Mouse (Mus musculus) heart, adult 9 months (tissue): ENCODE data around the gene Mrgprg.

Source experiments
- DNase-seq, 2 experiments: peaks; one replicate each; pipeline ENCODE4 v3.0.0; 2022; ENCODE audit warnings: low spot score in 2 of 2

Gene Mrgprg

GRCm38 (mm10) chr7:143755357-143756124, 11.3 kb downstream of the Mrgprg start:
- DNase-seq = no peak

- DNase-seq = peak in 1 of 2 experiments; percentile 41
Observed at GRCm38 (mm10) chr7:143753990-143754715, 12.6 kb downstream of the Mrgprg start.

GRCm38 (mm10) chr7:143752606-143753005, 14.2 kb downstream of the Mrgprg start:
- DNase-seq = no peak

GRCm38 (mm10) chr7:143752056-143752455, 14.7 kb downstream of the Mrgprg start:
- DNase-seq = no peak

GRCm38 (mm10) chr7:143751380-143751779, 15.4 kb downstream of the Mrgprg start:
- no peak for DNase-seq

GRCm38 (mm10) chr7:143749045-143749444, 17.7 kb downstream of the Mrgprg start:
- DNase-seq = no peak

GRCm38 (mm10) chr7:143748041-143748868, 18.5 kb downstream of the Mrgprg start:
- DNase-seq = peak; percentile 68 to 89

GRCm38 (mm10) chr7:143740653-143741052, 26.1 kb downstream of the Mrgprg start:
- DNase-seq = no peak

- peak; percentile 87 for DNase-seq
Observed at GRCm38 (mm10) chr7:143739511-143740461, 27.0 kb downstream of the Mrgprg start.

- no peak for DNase-seq
Observed at GRCm38 (mm10) chr7:143738601-143739006, 28.2 kb downstream of the Mrgprg start.

GRCm38 (mm10) chr7:143738194-143738593, 28.6 kb downstream of the Mrgprg start:
- DNase-seq = no peak

GRCm38 (mm10) chr7:143733746-143734145, 33.0 kb downstream of the Mrgprg start:
- DNase-seq = no peak

- peak; percentile 54 to 59 for DNase-seq
Observed at GRCm38 (mm10) chr7:143729886-143730285, 36.9 kb downstream of the Mrgprg start.

- DNase-seq = no peak
Observed at GRCm38 (mm10) chr7:143726396-143726795, 40.4 kb downstream of the Mrgprg start.

GRCm38 (mm10) chr7:143723841-143724240, 43.0 kb downstream of the Mrgprg start:
- no peak for DNase-seq

GRCm38 (mm10) chr7:143722646-143723045, 44.1 kb downstream of the Mrgprg start:
- DNase-seq = no peak

- DNase-seq = no peak
Observed at GRCm38 (mm10) chr7:143717811-143718210, 49.0 kb downstream of the Mrgprg start.
